10 mouse cellular contexts compared by ENCODE assay signal in genomic region chr9:62364831-62365230, GRCm38 (mm10). TPM values are rescaled to one million over a fixed set of nuclear protein-coding genes. Genes with fewer than 3 reads are reported as not detected.
A peak's percentile ranks its signal among the peaks of the same experiment; 100 is the strongest.
DNase-seq lines count a peak whose midpoint lies in the region; ATAC-seq and TF ChIP-seq lines count a peak whose summit lies in the region.
"Had no signal": no experiment of that assay in that cellular context is flagged by ENCODE, and none has a peak within 500 bp of the region (broad histone marks: within the 10 kb centered on the region; RNA-seq: fewer than 3 reads in every experiment).

No protein-coding gene starts in this region.

- no peak overlapping the region for H3K9ac ChIP-seq in hindbrain, embryonic 11.5 days (ENCODE audit: low read depth, low read length)
- H3K9ac ChIP-seq: liver, embryonic 14.5 days had no signal

- DNase-seq in hindbrain, embryonic 10.5 days (ENCODE audit: low spot score), result no peak
- no peak for DNase-seq in hindbrain, embryonic 11.5 days (ENCODE audit: low spot score)
- DNase-seq in 416B (ENCODE audit: low read depth), result peak; percentile 67
- DNase-seq in Muller cell, postnatal 12 days (ENCODE audit: inconsistent ontology term), result peak; percentile 71
- no peak for DNase-seq in left cerebral cortex, postnatal 25 days (ENCODE audit: low spot score in 2 of 2)
- DNase-seq in layer of hippocampus, adult 9-10 months (ENCODE audit: low spot score), result no peak
- DNase-seq: heart, postnatal 14 days had no signal

- TF ChIP-seq CTCF in embryonic fibroblast, embryonic 13.5 days (IDR thresholded peaks at IDR 0.05; ENCODE audit: borderline replicate concordance, insufficient read depth, low read length), result no peak

- no peak overlapping the region for H3K4me3 ChIP-seq in hindbrain, embryonic 10.5 days
- H3K4me3 ChIP-seq in hindbrain, embryonic 11.5 days (ENCODE audit: low read depth, low read length), result no peak overlapping the region
- no peak overlapping the region for H3K4me3 ChIP-seq in embryonic fibroblast, embryonic 13.5 days (ENCODE audit: insufficient read depth, low read length)

- 58% methylated on average over 7 of the region's 7 CpGs for WGBS in hindbrain, embryonic 10.5 days
- WGBS in hindbrain, embryonic 11.5 days, result 66% methylated on average over 7 of the region's 7 CpGs

- no peak for TF ChIP-seq POLR2A in embryonic fibroblast, embryonic 13.5 days (IDR thresholded peaks at IDR 0.05; ENCODE audit: low read depth, low read length)

- intact Hi-C loops in left cerebral cortex, postnatal 25 days (cut with DNase I), result no loop called here

- ATAC-seq in hindbrain, embryonic 11.5 days (ENCODE audit: low FRiP score), result no peak
- ATAC-seq: Patski had no signal

- peak overlapping the region; percentile 83; the same call in 1 of the 2 replicates for H3K27ac ChIP-seq in hindbrain, embryonic 10.5 days
- no peak overlapping the region for H3K27ac ChIP-seq in hindbrain, embryonic 11.5 days (ENCODE audit: low read depth, low read length)
- peak overlapping the region; percentile 55 for H3K27ac ChIP-seq in embryonic fibroblast, embryonic 13.5 days (ENCODE audit: insufficient read depth, low read length)
- H3K27ac ChIP-seq: liver, embryonic 14.5 days had no signal

- no peaks in the 10 kb centered on the region for H3K9me3 ChIP-seq in hindbrain, embryonic 10.5 days
- no peaks in the 10 kb centered on the region for H3K9me3 ChIP-seq in hindbrain, embryonic 11.5 days (ENCODE audit: control insufficient read depth, low read length)

- H3K4me2 ChIP-seq in hindbrain, embryonic 11.5 days (replicated peaks; ENCODE audit: low read depth, low read length), result no peak overlapping the region

- no peaks in the 10 kb centered on the region for H3K27me3 ChIP-seq in hindbrain, embryonic 10.5 days (ENCODE audit: insufficient read depth, poor library complexity, severe bottlenecking)
- H3K27me3 ChIP-seq in hindbrain, embryonic 11.5 days (ENCODE audit: control insufficient read depth, insufficient read depth, low read length), result no peaks in the 10 kb centered on the region
- H3K27me3 ChIP-seq: Patski had no signal

- peaks cover 21% of the 10 kb centered on the region for H3K36me3 ChIP-seq in hindbrain, embryonic 10.5 days
- H3K36me3 ChIP-seq in hindbrain, embryonic 11.5 days (ENCODE audit: control insufficient read depth, insufficient read depth, low read length), result no peaks in the 10 kb centered on the region

- H3K4me1 ChIP-seq in hindbrain, embryonic 10.5 days (replicated peaks), result peaks cover 100% of the 10 kb centered on the region
- H3K4me1 ChIP-seq in hindbrain, embryonic 11.5 days (replicated peaks; ENCODE audit: control insufficient read depth, insufficient read depth, low read length), result peaks cover 28% of the 10 kb centered on the region
- peaks cover 16% of the 10 kb centered on the region for H3K4me1 ChIP-seq in embryonic fibroblast, embryonic 13.5 days (ENCODE audit: control insufficient read depth, insufficient read depth, low read length)

RNA-seq across cellular contexts. Expression of gene Anp32a, which starts 23.7 kb away (rescaled TPM):
- polyA plus RNA-seq in hindbrain, embryonic 10.5 days (2016; fragmentation: Nextera tagmentation; extraction: Ambion mirVana), result 211 and 251 TPM in 2 replicates
- 220 and 221 TPM in 2 replicates for polyA plus RNA-seq in hindbrain, embryonic 11.5 days (2014; fragmentation: Nextera tagmentation; extraction: Ambion mirVana)
- 352 and 487 TPM in 2 replicates for polyA plus RNA-seq in embryonic fibroblast, embryonic 13.5 days (2011; ENCODE audit: insufficient read length, low read depth, missing spikeins)
- 100 to 1,000 TPM; 270 to 271 TPM for total RNA-seq in left cerebral cortex, postnatal 25 days (2021)

Comparison
In these comparisons a context has a peak if more than half of its experiments do, and no peak if none do; other contexts are left out.
1. DNase-seq: peak in 416B (single experiment) and Muller cell, postnatal 12 days (single experiment); none in hindbrain, embryonic 10.5 days (single experiment), hindbrain, embryonic 11.5 days (single experiment), left cerebral cortex, postnatal 25 days (0 of 2) and layer of hippocampus, adult 9-10 months (single experiment).